Mouse (Mus musculus) forebrain, postnatal 0 days (tissue): ENCODE data around the gene Prr29. TPM values are rescaled to one million over a fixed set of nuclear protein-coding genes. Genes with fewer than 3 reads are reported as not detected.
A peak's percentile ranks its signal among the peaks of the same experiment; 100 is the strongest.
"Not testable (repeated sequence)": the region's sequence is repeated elsewhere in the genome, so short reads cannot be mapped to it uniquely, and the experiment has no call there.

ENCODE experiments used
- ATAC-seq: fragments of 200-750 bp; cut with Nextera tagmentation; 2 replicates; pipeline ENCODE4 v1.8.0; 2017; ENCODE audit warnings: mild to moderate bottlenecking, moderate library complexity
- DNase-seq: peaks from one replicate; pipeline ENCODE4 v3.0.0-alpha.2; 2015
- H3K27ac ChIP-seq: fragments of 300-500 bp; sonication (generic); 2 replicates; pipeline ENCODE4 v1.5.1; 2014; ENCODE audit warnings: low read depth, mild to moderate bottlenecking, antibody characterized with exemption, low read length, moderate library complexity, mixed read lengths
- H3K27me3 ChIP-seq: fragments of 300-500 bp; sonication (generic); 2 replicates; pipeline ENCODE4 v1.6.1; 2014; ENCODE audit warnings: mild to moderate bottlenecking, low read length, mixed read lengths; ENCODE audit not compliant: insufficient read depth
- H3K36me3 ChIP-seq: fragments of 300-500 bp; sonication (generic); 2 replicates; pipeline ENCODE4 v1.6.1; 2014; ENCODE audit warnings: mild to moderate bottlenecking, moderate library complexity; ENCODE audit not compliant: insufficient read depth
- H3K4me1 ChIP-seq: fragments of 300-500 bp; sonication (generic); 2 replicates; pipeline ENCODE4 v1.6.1; 2014; ENCODE audit warnings: antibody characterized with exemption; ENCODE audit not compliant: insufficient read depth
- H3K4me2 ChIP-seq: fragments of 300-500 bp; sonication (generic); 2 replicates; pipeline ENCODE4 v1.6.1; 2014; ENCODE audit warnings: low read depth, mild to moderate bottlenecking, moderate library complexity
- H3K4me3 ChIP-seq: fragments of 300-500 bp; sonication (generic); 2 replicates; pipeline ENCODE4 v1.5.1; 2014; ENCODE audit warnings: low read depth, low read length, mixed read lengths
- H3K9ac ChIP-seq: fragments of 300-500 bp; sonication (generic); 2 replicates; pipeline ENCODE4 v1.6.1; 2014; ENCODE audit warnings: mild to moderate bottlenecking
- H3K9me3 ChIP-seq: fragments of 300-500 bp; sonication (generic); 2 replicates; pipeline ENCODE4 v1.6.1; 2016; ENCODE audit warnings: low read length
- CTCF ChIP-seq: sonication (generic); IDR thresholded peaks from 2 replicates; pipeline ENCODE4 v1.5.1; 2016; ENCODE audit warnings: antibody characterized with exemption, control low read depth, low read depth
- WGBS: fragments of 180-500 bp; shearing (Covaris S2); extraction: QIAGEN DNeasy Blood & Tissue Kit; methylation state at CpG from one replicate; pipeline ENCODE4 v1.1.7; 2014; 5-methylcytosine and 5-hydroxymethylcytosine counted together
- polyA plus RNA-seq: library from polyadenylated mRNA; unstranded; fragments of >200 nt; fragmentation: Nextera tagmentation; extraction: Ambion mirVana; gene quantifications from 2 replicates; pipeline ENCODE4 v1.2.1, GENCODE M21; 2015
- total RNA-seq: library from RNA; depleted of rRNA; stranded (reverse); fragments of >200 nt; gene quantifications from 2 replicates; pipeline ENCODE4 v1.2.3, GENCODE M21; 2014

Gene Prr29
- total and polyA plus RNA-seq, 2 experiments from 2014 or later: 0.69 TPM; not detected in 1

DNA sequence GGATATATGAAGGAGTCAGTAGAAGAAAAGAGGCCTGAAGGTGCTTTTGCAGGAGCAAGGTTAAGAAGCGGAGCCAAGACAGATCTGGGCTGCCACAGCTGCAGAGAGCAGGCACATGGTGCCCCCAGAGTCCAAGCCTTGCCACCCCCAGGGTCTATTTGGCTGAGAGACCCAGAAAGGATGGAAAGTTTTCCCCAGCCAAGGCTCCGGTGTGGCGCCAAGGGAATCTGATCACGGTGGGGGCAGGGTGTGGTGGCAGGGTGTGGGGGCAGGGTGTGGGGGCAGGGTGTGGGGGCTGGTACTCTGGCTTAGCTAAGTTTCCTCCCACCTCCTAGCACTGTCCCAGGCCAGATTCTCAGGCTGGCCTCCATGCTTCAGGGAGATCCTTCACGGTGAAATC, 36.8 kb upstream of the Prr29 start:
- Histone ChIP-seq H3K4me1 (no peaks in the 10 kb centered on the region), H3K36me3 (no peaks in the 10 kb centered on the region), H3K4me2 (no peak overlapping the region), H3K27ac (no peak overlapping the region), H3K27me3 (no peaks in the 10 kb centered on the region), H3K9me3 (no peaks in the 10 kb centered on the region), H3K9ac (no peak overlapping the region), H3K4me3 (no peak overlapping the region)
- ATAC-seq: no peak
- no peak for DNase-seq
- 67% methylated on average over 5 of the region's 5 CpGs for WGBS
- TF ChIP-seq CTCF: no peak

DNA sequence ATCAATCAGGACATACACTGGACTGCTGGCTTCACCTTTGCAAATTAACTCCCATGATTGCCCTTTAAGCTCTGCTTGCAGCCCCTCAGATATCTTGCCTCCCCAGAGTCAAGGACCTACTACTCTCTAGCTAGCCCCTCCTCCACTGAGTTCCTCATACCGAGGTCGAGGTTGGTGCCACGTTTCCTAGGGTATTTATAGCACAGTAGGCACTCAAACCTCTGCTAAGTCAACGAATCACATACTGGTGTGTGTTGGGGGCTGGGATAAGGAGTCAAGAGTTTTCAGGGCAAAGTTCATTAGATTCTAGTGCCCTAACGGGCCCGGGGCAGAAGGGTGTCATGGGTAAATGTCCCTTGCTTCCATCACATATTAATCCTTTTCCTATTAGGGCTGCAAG, 36.1 kb upstream of the Prr29 start:
- WGBS: 74% methylated on average over 6 of the region's 6 CpGs
- H3K4me3 ChIP-seq: no peak overlapping the region
- H3K27ac ChIP-seq: no peak overlapping the region
- H3K9me3 ChIP-seq: no peaks in the 10 kb centered on the region
- H3K36me3 ChIP-seq: no peaks in the 10 kb centered on the region
- DNase-seq (no peak), ATAC-seq (no peak)
- TF ChIP-seq CTCF: no peak
- no peak overlapping the region for H3K4me2 ChIP-seq
- no peak overlapping the region for H3K9ac ChIP-seq
- H3K27me3 ChIP-seq: no peaks in the 10 kb centered on the region
- no peaks in the 10 kb centered on the region for H3K4me1 ChIP-seq

DNA sequence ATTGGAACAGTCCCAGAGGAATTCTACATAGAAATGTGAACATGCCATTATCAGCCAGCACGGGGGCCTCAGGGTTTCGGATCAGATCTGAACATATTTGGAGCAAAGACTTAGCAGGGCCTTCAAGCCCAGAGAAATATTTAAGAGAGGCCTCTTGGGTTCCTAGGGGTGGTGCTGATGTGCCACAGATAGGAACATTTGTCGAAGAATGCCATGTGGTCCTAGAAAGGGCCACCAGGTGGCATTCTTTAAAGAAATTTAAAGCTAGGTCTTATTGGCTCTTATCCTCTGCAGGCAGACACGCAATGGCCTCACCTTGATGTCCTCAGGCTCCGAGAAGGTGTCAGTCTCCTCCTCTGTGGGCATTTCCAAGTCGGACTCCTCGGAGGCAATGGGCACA, 35.6 kb upstream of the Prr29 start:
- Histone ChIP-seq H3K4me1 (no peaks in the 10 kb centered on the region), H3K36me3 (no peaks in the 10 kb centered on the region), H3K4me3 (no peak overlapping the region), H3K27ac (no peak overlapping the region), H3K27me3 (no peaks in the 10 kb centered on the region), H3K9ac (no peak overlapping the region), H3K9me3 (no peaks in the 10 kb centered on the region), H3K4me2 (no peak overlapping the region)
- DNase-seq (peak; percentile 20), ATAC-seq (no peak)
- peak; percentile 57 for TF ChIP-seq CTCF
- WGBS: 72% methylated on average over 7 of the region's 7 CpGs

DNA sequence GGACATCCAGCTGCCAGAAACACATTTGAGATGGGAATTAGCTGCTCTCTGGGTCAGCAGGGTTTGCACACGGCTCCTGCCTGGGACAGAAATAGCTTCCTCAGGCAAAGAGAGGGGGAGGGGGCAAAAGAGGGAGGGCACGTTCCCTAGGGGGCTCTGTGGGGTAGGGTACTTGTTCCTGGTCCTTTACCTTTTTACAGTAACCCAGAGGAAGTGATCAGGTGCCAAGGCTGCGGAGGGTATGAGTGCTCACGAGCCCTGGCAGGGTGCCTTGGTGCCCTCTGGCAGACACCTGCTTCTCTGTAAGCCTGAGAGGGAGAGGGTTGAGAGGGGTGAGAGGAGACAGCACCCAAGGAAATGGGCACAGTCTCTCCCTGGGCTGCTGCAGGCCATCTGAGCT, 32.8 kb upstream of the Prr29 start:
- no peaks in the 10 kb centered on the region for H3K9me3 ChIP-seq
- no peaks in the 10 kb centered on the region for H3K27me3 ChIP-seq
- no peaks in the 10 kb centered on the region for H3K36me3 ChIP-seq
- no peak overlapping the region for H3K9ac ChIP-seq
- H3K27ac ChIP-seq: no peak overlapping the region
- DNase-seq (no peak), ATAC-seq (no peak)
- no peak for TF ChIP-seq CTCF
- H3K4me3 ChIP-seq: no peak overlapping the region
- H3K4me1 ChIP-seq: no peaks in the 10 kb centered on the region
- 48% methylated on average over 4 of the region's 4 CpGs for WGBS
- no peak overlapping the region for H3K4me2 ChIP-seq

DNA sequence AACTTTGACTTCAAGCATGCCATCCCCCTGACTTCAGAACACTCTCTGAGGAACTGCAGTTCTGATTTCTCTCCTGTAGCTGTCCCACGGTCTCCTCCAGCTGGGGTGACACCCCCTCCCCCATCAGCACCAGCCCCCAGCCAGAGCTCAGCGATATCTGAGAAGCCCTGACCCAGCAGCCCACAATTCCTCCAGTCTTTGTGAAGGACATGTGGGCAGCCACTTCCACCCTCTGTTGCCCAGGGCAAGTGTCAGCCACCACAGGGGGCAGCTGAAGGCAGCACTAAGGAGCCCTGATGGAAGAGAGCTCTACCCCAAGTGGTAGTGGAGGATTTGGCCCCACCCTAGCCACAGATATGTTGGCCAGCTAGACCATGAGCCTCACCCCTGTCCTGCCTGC, 31.2 kb upstream of the Prr29 start:
- ATAC-seq (no peak), DNase-seq (no peak)
- H3K27me3 ChIP-seq: no peaks in the 10 kb centered on the region
- no peaks in the 10 kb centered on the region for H3K9me3 ChIP-seq
- no peaks in the 10 kb centered on the region for H3K4me1 ChIP-seq
- no peak overlapping the region for H3K27ac ChIP-seq
- 21% methylated on average over 2 of the region's 2 CpGs for WGBS
- no peak overlapping the region for H3K4me2 ChIP-seq
- TF ChIP-seq CTCF: no peak
- no peak overlapping the region for H3K9ac ChIP-seq
- no peaks in the 10 kb centered on the region for H3K36me3 ChIP-seq
- no peak overlapping the region for H3K4me3 ChIP-seq

DNA sequence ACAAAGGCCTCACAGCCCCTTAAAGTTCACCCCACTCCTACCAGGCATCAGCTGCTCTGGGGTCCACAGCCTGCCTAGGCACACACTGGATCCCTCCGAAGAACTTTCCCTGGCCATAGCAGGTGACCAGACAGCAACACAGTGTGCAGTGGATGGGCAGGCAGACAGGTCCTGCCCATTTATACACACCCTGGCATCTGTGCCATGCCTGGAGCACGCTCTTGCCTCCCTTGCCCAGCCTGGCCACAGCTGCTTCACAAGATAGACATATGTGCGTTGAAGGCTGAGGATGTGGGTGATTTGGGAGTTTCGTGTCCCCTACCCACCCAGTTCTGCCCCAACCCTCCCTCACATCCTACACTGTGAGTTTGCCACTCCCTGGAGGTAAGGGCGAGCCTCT, 27.2 kb upstream of the Prr29 start:
- ATAC-seq (no peak), DNase-seq (no peak)
- Histone ChIP-seq H3K4me1 (no peaks in the 10 kb centered on the region), H3K9ac (no peak overlapping the region), H3K27ac (no peak overlapping the region), H3K9me3 (no peaks in the 10 kb centered on the region), H3K4me3 (no peak overlapping the region), H3K27me3 (no peaks in the 10 kb centered on the region), H3K4me2 (no peak overlapping the region), H3K36me3 (no peaks in the 10 kb centered on the region)
- WGBS: 71% methylated on average over 5 of the region's 5 CpGs
- TF ChIP-seq CTCF: no peak

DNA sequence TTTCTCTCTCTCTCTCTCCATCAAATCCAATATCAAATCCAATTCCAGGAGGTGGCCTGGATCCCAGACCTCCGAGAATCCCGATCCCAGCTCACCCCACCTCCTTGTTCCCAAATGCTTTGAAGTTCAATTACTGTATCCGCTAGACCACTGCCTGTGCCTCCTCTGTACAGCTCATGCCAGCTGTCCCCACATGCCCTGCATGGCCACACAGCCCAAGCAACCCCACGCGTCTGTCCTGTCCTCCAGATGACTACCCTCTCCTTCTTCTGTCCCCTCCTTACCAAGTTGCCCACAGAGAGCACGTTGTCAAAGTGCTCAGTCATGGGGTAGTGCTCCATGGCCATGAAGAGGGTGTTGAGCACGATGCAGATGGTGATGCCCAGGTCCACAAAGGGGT, 26.4 kb upstream of the Prr29 start:
- 70% methylated on average over 7 of the region's 7 CpGs for WGBS
- no peaks in the 10 kb centered on the region for H3K27me3 ChIP-seq
- H3K4me1 ChIP-seq: no peaks in the 10 kb centered on the region
- no peak overlapping the region for H3K9ac ChIP-seq
- DNase-seq (no peak), ATAC-seq (no peak)
- no peak overlapping the region for H3K4me3 ChIP-seq
- TF ChIP-seq CTCF: no peak
- H3K9me3 ChIP-seq: no peaks in the 10 kb centered on the region
- H3K4me2 ChIP-seq: no peak overlapping the region
- no peak overlapping the region for H3K27ac ChIP-seq
- no peaks in the 10 kb centered on the region for H3K36me3 ChIP-seq

DNA sequence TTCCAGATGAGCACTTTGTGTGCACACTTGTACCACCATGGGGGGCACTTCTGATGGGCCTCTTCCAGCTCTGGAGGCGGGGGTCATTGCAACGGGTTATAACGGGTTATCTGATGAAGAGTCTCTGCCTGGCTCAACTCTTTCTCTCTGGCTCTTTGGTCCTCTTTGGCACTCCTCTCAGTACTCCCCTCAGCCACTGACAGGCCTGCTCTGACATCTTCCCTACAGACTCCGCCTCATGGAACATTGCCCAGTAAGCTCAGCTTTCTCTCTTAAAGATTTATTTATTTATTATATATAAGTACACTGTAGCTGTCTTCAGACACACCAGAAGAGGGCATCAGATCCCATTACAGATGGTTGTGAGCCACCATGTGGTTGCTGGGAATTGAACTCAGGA, 25.9 kb upstream of the Prr29 start:
- H3K27ac ChIP-seq: not testable (repeated sequence)

More for the DNA sequence above, 25.9 kb upstream of the Prr29 start:
- not testable (repeated sequence) for DNase-seq, H3K36me3 ChIP-seq, H3K4me1 ChIP-seq, H3K4me3 ChIP-seq, H3K4me2 ChIP-seq, H3K9me3 ChIP-seq, ATAC-seq, H3K27me3 ChIP-seq, H3K9ac ChIP-seq
- WGBS: 94% methylated on average over 4 of the region's 4 CpGs
